Comparison of ENCODE assay signal across 8 mouse cellular contexts in the genomic region with DNA sequence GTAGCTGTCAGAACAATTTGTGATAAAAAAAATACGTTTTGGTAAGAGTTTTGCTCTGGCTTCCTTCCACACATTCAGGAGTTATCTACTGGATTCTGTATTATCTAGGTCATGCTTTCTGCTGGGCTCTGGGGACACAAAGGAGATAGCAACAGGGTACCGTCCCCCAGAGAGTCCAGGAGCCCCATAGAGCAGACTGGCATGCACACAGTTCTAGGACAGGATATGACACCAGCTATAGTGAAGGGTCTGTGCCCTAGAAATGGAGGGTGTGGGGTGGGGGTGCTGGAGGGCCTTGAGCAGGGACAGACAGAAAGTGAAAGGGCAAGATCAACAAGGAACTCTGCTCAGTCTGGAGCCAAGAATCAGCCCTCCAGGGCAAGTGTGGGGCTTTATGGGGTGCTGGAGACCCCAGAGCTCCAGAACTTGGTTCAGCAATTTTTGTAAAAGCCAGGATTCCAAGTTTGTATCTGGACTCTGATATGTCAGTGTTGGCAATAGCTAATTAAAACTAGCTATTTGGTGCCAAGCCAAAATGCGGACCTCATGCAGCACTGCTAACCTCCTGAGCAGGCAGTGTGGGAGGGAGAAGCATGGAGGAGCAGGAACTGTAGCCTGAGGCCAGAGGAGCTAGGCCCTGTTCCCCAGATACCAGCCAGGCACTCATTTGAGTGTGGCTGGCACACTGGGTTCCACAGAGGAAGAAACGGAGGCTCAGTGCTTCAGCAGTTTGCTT. TPM values are rescaled to one million over a fixed set of nuclear protein-coding genes. Genes with fewer than 3 reads are reported as not detected.
DNase-seq lines count a peak whose midpoint lies in the region; ATAC-seq and TF ChIP-seq lines count a peak whose summit lies in the region.

No protein-coding gene starts in this region.

- H3K9me3 ChIP-seq in lung, embryonic 14.5 days (ENCODE audit: low read depth, low read length) = no peaks in the 10 kb centered on the region
- H3K9me3 ChIP-seq in limb, embryonic 15.5 days = no peaks in the 10 kb centered on the region
- no peaks in the 10 kb centered on the region for H3K9me3 ChIP-seq in stomach, embryonic 14.5 days (ENCODE audit: control insufficient read depth, low read depth, low read length)

- no peak overlapping the region for H3K4me3 ChIP-seq in lung, embryonic 14.5 days (ENCODE audit: low read depth, low read length)
- H3K4me3 ChIP-seq in limb, embryonic 15.5 days = no peak overlapping the region
- H3K4me3 ChIP-seq in stomach, embryonic 14.5 days (ENCODE audit: low read depth, low read length) = peak overlapping the region; percentile 84; the same call in 1 of the 2 replicates

- no peak for TF ChIP-seq CTCF in lung, embryonic 14.5 days (IDR thresholded peaks at IDR 0.05; ENCODE audit: low read depth)

- WGBS in lung, embryonic 14.5 days = 61% methylated on average over 4 of the region's 4 CpGs
- 70% methylated on average over 4 of the region's 4 CpGs for WGBS in limb, embryonic 15.5 days
- 78% methylated on average over 4 of the region's 4 CpGs for WGBS in stomach, embryonic 14.5 days

- H3K27me3 ChIP-seq in lung, embryonic 14.5 days (ENCODE audit: insufficient read depth, low read length) = no peaks in the 10 kb centered on the region
- H3K27me3 ChIP-seq in limb, embryonic 15.5 days = no peaks in the 10 kb centered on the region
- H3K27me3 ChIP-seq in stomach, embryonic 14.5 days (ENCODE audit: control insufficient read depth, insufficient read depth, low read length) = no peaks in the 10 kb centered on the region

- H3K9ac ChIP-seq in lung, embryonic 14.5 days = no peak overlapping the region; the same call in 1 of the 2 replicates
- H3K9ac ChIP-seq in limb, embryonic 15.5 days = no peak overlapping the region
- H3K9ac ChIP-seq in stomach, embryonic 14.5 days (replicated peaks; ENCODE audit: low read depth, low read length) = no peak overlapping the region; the same call in 1 of the 2 replicates

- no peak overlapping the region for H3K27ac ChIP-seq in lung, embryonic 14.5 days (ENCODE audit: low read depth)
- no peak overlapping the region for H3K27ac ChIP-seq in limb, embryonic 15.5 days
- no peak overlapping the region for H3K27ac ChIP-seq in stomach, embryonic 14.5 days (ENCODE audit: low read length)

- DNase-seq in lung, embryonic 14.5 days = no peak
- no peak for DNase-seq in lung, postnatal 14 days
- DNase-seq in cerebellum, adult 9-11 months = peak; percentile 49
- peak; percentile 28 for DNase-seq in heart, postnatal 4 days
- DNase-seq in gastrocnemius, adult 18-20 months (ENCODE audit: low spot score) = no peak

- 0 out of 2 replicates have a peak, but pooled peaks cover 4% of the 10 kb centered on the region for H3K36me3 ChIP-seq in lung, embryonic 14.5 days (ENCODE audit: insufficient read depth)
- peaks cover 8% of the 10 kb centered on the region for H3K36me3 ChIP-seq in limb, embryonic 15.5 days
- no peaks in the 10 kb centered on the region for H3K36me3 ChIP-seq in stomach, embryonic 14.5 days (ENCODE audit: control insufficient read depth, insufficient read depth, low read length)

- H3K4me1 ChIP-seq in lung, embryonic 14.5 days (ENCODE audit: insufficient read depth) = peaks cover 9% of the 10 kb centered on the region; the same call in 1 of the 2 replicates
- H3K4me1 ChIP-seq in limb, embryonic 15.5 days = peaks cover 20% of the 10 kb centered on the region
- peaks cover 12% of the 10 kb centered on the region; the same call in 1 of the 2 replicates for H3K4me1 ChIP-seq in stomach, embryonic 14.5 days (ENCODE audit: control insufficient read depth, insufficient read depth, low read length)

- no peak for ATAC-seq in lung, embryonic 14.5 days (ENCODE audit: insufficient read depth)
- ATAC-seq in limb, embryonic 15.5 days (ENCODE audit: insufficient number of reproducible peaks, low FRiP score, low TSS enrichment, low read depth) = no peak
- ATAC-seq in stomach, embryonic 14.5 days (ENCODE audit: insufficient number of reproducible peaks, insufficient read depth, low FRiP score, low read depth) = no peak
- no peak for ATAC-seq in monocyte, adult 5-6 weeks (replicated peaks; ENCODE audit: insufficient number of reproducible peaks, low FRiP score, low TSS enrichment, poor library complexity, severe bottlenecking)

- peak overlapping the region; percentile 83 for H3K4me2 ChIP-seq in lung, embryonic 14.5 days
- H3K4me2 ChIP-seq in limb, embryonic 15.5 days = 0 out of 2 replicates have a peak overlapping the region, but pooled peaks have one; percentile 7
- no peak overlapping the region for H3K4me2 ChIP-seq in stomach, embryonic 14.5 days (replicated peaks; ENCODE audit: low read depth, low read length)

RNA-seq across cellular contexts. Expression of a gene that starts 1.7 kb away (rescaled TPM):
- 38.4 and 40.0 TPM in 2 replicates for polyA plus RNA-seq in lung, embryonic 14.5 days (2014; fragmentation: Nextera tagmentation; extraction: Ambion mirVana)
- 10 to 100 TPM; 51.4 to 53.6 TPM for total RNA-seq in heart, postnatal 4 days (2021)
- polyA plus RNA-seq in limb, embryonic 15.5 days (2015; fragmentation: Nextera tagmentation; extraction: Ambion mirVana) = 31.6 and 33.2 TPM in 2 replicates
- polyA plus RNA-seq in stomach, embryonic 14.5 days (2014; fragmentation: Nextera tagmentation; extraction: Ambion mirVana) = 36.5 and 37.6 TPM in 2 replicates
- 10 to 100 TPM; 51.3 to 52.6 TPM for total RNA-seq in gastrocnemius, adult 18-20 months (2021)
- 43.4 to 49.7 TPM (median 45.7 TPM) in 3 replicates for total RNA-seq in monocyte, adult 5-6 weeks (2017)

RNA-seq across cellular contexts. Expression of a gene that starts 53.4 kb away (rescaled TPM):
- polyA plus RNA-seq in lung, embryonic 14.5 days (2014; fragmentation: Nextera tagmentation; extraction: Ambion mirVana) = 0.09 and 0.20 TPM in 2 replicates
- not detected for total RNA-seq in heart, postnatal 4 days (2021)
- polyA plus RNA-seq in limb, embryonic 15.5 days (2015; fragmentation: Nextera tagmentation; extraction: Ambion mirVana) = 0.76 and 1.4 TPM in 2 replicates
- 0.43 and 0.54 TPM in 2 replicates for polyA plus RNA-seq in stomach, embryonic 14.5 days (2014; fragmentation: Nextera tagmentation; extraction: Ambion mirVana)
- under 1 TPM; 0.14 to 0.33 TPM for total RNA-seq in gastrocnemius, adult 18-20 months (2021)
- total RNA-seq in monocyte, adult 5-6 weeks (2017) = 0.29 to 0.96 TPM in 2 of 3 replicates, not detected in the other

RNA-seq across cellular contexts. Expression of a gene that starts 54.3 kb away (rescaled TPM):
- 10.4 and 11.6 TPM in 2 replicates for polyA plus RNA-seq in lung, embryonic 14.5 days (2014; fragmentation: Nextera tagmentation; extraction: Ambion mirVana)
- total RNA-seq in heart, postnatal 4 days (2021) = 1 to 10 TPM; 9.1 to 9.3 TPM
- 32.0 and 34.3 TPM in 2 replicates for polyA plus RNA-seq in limb, embryonic 15.5 days (2015; fragmentation: Nextera tagmentation; extraction: Ambion mirVana)
- polyA plus RNA-seq in stomach, embryonic 14.5 days (2014; fragmentation: Nextera tagmentation; extraction: Ambion mirVana) = 10.4 and 10.5 TPM in 2 replicates
- 10 to 100 TPM in 1 of 2 experiments, 1 to 10 TPM in 1; 4.6 to 11.7 TPM for total RNA-seq in gastrocnemius, adult 18-20 months (2021)
- 0.19 to 1.8 TPM (median 0.49 TPM) in 3 replicates for total RNA-seq in monocyte, adult 5-6 weeks (2017)

Comparison
In these comparisons a context has a peak if more than half of its experiments do, and no peak if none do; other contexts are left out.
1. DNase-seq: peak in cerebellum, adult 9-11 months (single experiment) and heart, postnatal 4 days (single experiment); none in lung, embryonic 14.5 days (single experiment), lung, postnatal 14 days (single experiment) and gastrocnemius, adult 18-20 months (single experiment).